Mouse (Mus musculus) liver, postnatal 0 days (tissue): ENCODE measurements around the gene A930004D18Rik.

ENCODE experiments used
- CTCF ChIP-seq: sonication (generic); IDR thresholded peaks from 2 replicates; pipeline ENCODE4 v1.5.1; 2016; ENCODE audit warnings: antibody characterized with exemption, low read depth
- EP300 ChIP-seq: IDR thresholded peaks from 2 replicates; pipeline ENCODE4 v1.6.1; 2016; ENCODE audit warnings: antibody characterized with exemption, low read depth, mild to moderate bottlenecking

- TF ChIP-seq CTCF (no peak), EP300 (no peak)
These were observed 7.7 kb upstream of the A930004D18Rik start for GRCm38 (mm10) chr2:18045143-18045780.
